Mouse (Mus musculus) stomach, embryonic 14.5 days (tissue): ENCODE measurements around the gene Muc1. TPM values are rescaled to one million over a fixed set of nuclear protein-coding genes. Genes with fewer than 3 reads are reported as not detected.
A peak's percentile ranks its signal among the peaks of the same experiment; 100 is the strongest.

ENCODE experiments used
- ATAC-seq: fragments of 200-750 bp; cut with Nextera tagmentation; 2 replicates; pipeline ENCODE4 v1.8.0; 2017; ENCODE audit warnings: low read depth, moderate TSS enrichment; ENCODE audit not compliant: insufficient number of reproducible peaks, insufficient read depth, low FRiP score
- H3K27ac ChIP-seq: fragments of 300-500 bp; sonication (generic); 2 replicates; pipeline ENCODE4 v1.5.1; 2014; ENCODE audit warnings: mild to moderate bottlenecking, low read length, moderate library complexity, mixed read lengths
- H3K27me3 ChIP-seq: fragments of 300-500 bp; sonication (generic); 2 replicates; pipeline ENCODE4 v1.6.1; 2014; ENCODE audit warnings: low read length, control low read depth, mixed read lengths; ENCODE audit not compliant: control insufficient read depth, insufficient read depth
- H3K36me3 ChIP-seq: fragments of 300-500 bp; sonication (generic); 2 replicates; pipeline ENCODE4 v1.6.1; 2014; ENCODE audit warnings: mild to moderate bottlenecking, control low read depth, low read length, moderate library complexity, mixed read lengths; ENCODE audit not compliant: control insufficient read depth, insufficient read depth
- H3K4me1 ChIP-seq: fragments of 300-500 bp; sonication (generic); 2 replicates; pipeline ENCODE4 v1.6.1; 2014; ENCODE audit warnings: low read length, control low read depth, mixed read lengths; ENCODE audit not compliant: control insufficient read depth, insufficient read depth
- H3K4me2 ChIP-seq: fragments of 300-500 bp; sonication (generic); replicated peaks from 2 replicates; pipeline ENCODE4 v1.6.1; 2014; ENCODE audit warnings: low read depth, low read length, control low read depth
- H3K4me3 ChIP-seq: fragments of 300-500 bp; sonication (generic); 2 replicates; pipeline ENCODE4 v1.5.1; 2014; ENCODE audit warnings: low read depth, low read length, control low read depth
- H3K9ac ChIP-seq: fragments of 300-500 bp; sonication (generic); replicated peaks from 2 replicates; pipeline ENCODE4 v1.6.1; 2014; ENCODE audit warnings: low read depth, mild to moderate bottlenecking, control low read depth, low read length, moderate library complexity, mixed read lengths
- H3K9me3 ChIP-seq: fragments of 300-500 bp; sonication (generic); 2 replicates; pipeline ENCODE4 v1.6.1; 2016; ENCODE audit warnings: low read depth, low read length, control low read depth; ENCODE audit not compliant: control insufficient read depth
- WGBS: fragments of 180-500 bp; shearing (Covaris S2); extraction: QIAGEN DNeasy Blood & Tissue Kit; methylation state at CpG from one replicate; pipeline ENCODE4 v1.1.7; 2014; 5-methylcytosine and 5-hydroxymethylcytosine counted together
- microRNA counts: library from miRNA; unstranded; fragments of <30 nt; microRNA quantifications from one replicate; lab custom pipeline; 2016
- microRNA-seq: library from miRNA; unstranded; fragments of <30 nt; microRNA quantifications from one replicate; pipeline ENCODE4, GENCODE M21; 2016
- polyA plus RNA-seq: library from polyadenylated mRNA; unstranded; fragments of >200 nt; fragmentation: Nextera tagmentation; extraction: Ambion mirVana; gene quantifications from 2 replicates; pipeline ENCODE4 v1.2.1, GENCODE M21; 2014

The Muc1 gene
- polyA plus RNA-seq, 1 experiment from 2014 or later: 58.2 TPM

DNA sequence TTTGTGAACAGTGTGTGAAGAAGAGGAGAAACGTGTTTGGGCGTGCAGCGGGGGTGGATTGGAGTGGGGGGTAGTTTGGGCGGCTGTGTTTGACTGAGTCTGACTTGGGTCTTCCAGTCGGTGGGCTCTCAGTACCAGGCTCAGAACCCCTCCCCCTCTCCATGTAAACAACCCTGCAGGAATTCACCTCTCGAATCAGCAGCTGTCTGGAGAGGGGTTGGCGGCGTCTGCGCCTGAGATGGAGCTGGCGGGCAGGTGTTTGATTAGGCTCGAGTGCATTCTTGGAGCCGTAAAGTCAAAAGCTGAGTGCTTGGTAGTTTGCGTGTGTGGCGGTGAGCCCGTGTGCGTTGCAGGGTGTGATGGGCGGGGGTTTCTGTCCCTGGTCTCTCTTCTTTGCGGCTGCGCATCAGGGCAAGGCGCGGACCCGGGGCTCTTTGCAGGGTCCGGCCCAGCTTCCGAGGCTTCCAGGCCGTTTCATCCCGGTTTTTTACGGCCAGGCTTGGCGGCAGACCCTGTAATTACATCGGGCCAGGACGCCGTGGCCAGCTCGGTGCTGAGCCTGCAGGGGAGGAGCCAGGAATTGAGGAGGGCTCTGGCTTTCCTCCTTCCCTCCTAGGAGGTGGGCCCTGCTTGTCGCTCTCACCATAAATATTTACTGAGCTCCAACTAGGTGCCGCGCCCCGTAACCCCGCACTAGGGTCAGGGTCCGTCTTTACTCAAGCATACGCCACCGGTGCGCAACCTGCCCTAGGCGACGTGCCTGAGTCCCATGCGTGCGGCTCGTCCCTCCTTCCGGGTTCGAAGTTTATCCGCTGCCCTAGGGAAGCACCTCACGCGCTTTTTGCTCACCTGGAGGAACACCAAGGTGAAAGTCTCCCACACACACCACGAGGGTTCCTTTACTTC lies 52.0 kb downstream of the Muc1 start, which contains the start of gene Efna1:
Gene Efna1, minus strand, starts transcription at position 537 of the 906 bp plus-strand sequence.
- Histone ChIP-seq H3K9ac (peak within 1 kb of the TSS; percentile 2; the same call in 1 of the 2 replicates), H3K4me1 (peaks cover 29% of the 10 kb centered on the region), H3K27ac (peak within 1 kb of the TSS; percentile 78), H3K4me2 (peak within 1 kb of the TSS; percentile 96), H3K4me3 (peak within 1 kb of the TSS; percentile 64), H3K36me3 (peaks cover 5% of the 10 kb centered on the region; the same call in 1 of the 2 replicates), H3K27me3 (no peaks in the 10 kb centered on the region), H3K9me3 (no peaks in the 10 kb centered on the region)
- 1% methylated on average over 52 of the region's 52 CpGs for WGBS
- peak; percentile 73 for ATAC-seq

DNA sequence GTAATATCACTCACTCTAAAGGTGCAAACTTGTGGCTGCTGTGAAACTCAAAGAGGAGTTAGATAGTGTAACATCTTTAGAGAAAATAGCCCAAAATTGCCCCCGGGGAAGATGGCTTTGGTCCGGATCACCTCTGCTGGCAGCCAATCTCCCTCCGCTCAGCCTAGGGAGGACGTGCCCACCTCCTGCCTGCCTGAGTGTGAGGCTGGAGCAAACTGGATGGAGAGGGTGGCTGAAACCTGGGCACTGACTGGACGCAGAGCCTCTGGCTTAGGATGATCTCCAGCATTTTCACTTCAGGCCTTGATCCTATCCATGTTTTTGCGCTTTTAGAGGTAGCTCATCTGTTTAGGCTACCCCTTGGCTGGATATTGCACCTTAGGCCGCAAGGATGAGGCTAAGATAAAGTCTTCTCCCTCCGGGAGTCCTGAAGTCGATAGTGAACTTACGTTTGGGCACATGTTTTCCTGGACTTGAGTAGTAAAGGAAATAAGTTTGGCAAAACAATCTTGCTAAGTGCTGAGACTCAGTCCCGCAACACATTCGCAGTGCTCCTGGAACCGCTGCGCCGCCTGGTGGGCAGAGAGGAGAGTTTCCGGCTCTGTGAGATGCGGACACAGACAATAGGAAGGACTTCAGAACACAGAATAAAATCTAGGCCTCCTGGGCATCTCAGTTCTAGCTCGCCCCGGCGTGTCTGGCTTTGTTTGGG lies 52.9 kb downstream of the Muc1 start:
- WGBS: 11% methylated on average over 20 of the region's 20 CpGs
- H3K9me3 ChIP-seq: no peaks in the 10 kb centered on the region
- peak overlapping the region; percentile 96 for H3K4me2 ChIP-seq
- no peaks in the 10 kb centered on the region for H3K36me3 ChIP-seq
- H3K27ac ChIP-seq: peak overlapping the region; percentile 29
- peak overlapping the region; percentile 64; the same call in 1 of the 2 replicates for H3K4me3 ChIP-seq
- no peak for ATAC-seq
- H3K4me1 ChIP-seq: peaks cover 29% of the 10 kb centered on the region
- H3K9ac ChIP-seq: no peak overlapping the region
- H3K27me3 ChIP-seq: no peaks in the 10 kb centered on the region

DNA sequence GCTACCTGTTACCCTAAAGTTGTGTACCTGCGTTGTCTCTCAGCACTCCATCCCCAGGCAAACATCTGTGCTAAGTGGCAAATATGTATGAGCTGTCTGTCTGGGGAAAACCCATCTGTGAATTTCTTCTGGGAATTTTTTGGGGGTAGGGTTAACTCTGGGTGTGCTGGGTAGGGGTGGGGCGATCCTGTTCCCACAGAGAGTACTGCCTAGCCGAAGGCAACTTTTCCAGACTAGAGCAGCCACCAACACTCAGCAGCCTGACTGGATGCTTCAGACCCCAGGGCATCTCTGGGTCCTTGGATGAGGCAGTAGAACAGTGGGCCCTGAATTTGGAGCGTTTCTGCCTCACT lies 53.4 kb downstream of the Muc1 start:
- H3K9ac ChIP-seq: no peak overlapping the region
- no peaks in the 10 kb centered on the region for H3K27me3 ChIP-seq
- H3K9me3 ChIP-seq: no peaks in the 10 kb centered on the region
- H3K36me3 ChIP-seq: no peaks in the 10 kb centered on the region
- no peak for ATAC-seq
- H3K4me2 ChIP-seq: no peak overlapping the region
- no peak overlapping the region for H3K4me3 ChIP-seq
- WGBS: 20% methylated on average over 4 of the region's 4 CpGs
- H3K4me1 ChIP-seq: peaks cover 24% of the 10 kb centered on the region
- no peak overlapping the region for H3K27ac ChIP-seq

MicroRNAs encoded within 50 kb of the gene (microRNA counts, 519-probe panel; counts per million panel counts)
- microRNA mmu-miR-92b (lab: Ali Mortazavi, UCI): not detected

Small RNAs within 50 kb of the gene (microRNA-seq; reads per million reads assigned to microRNA genes)
- gene Mir92b: 309 reads per million, percentile 61 among the genes with 10 or more reads in this experiment

Other genes starting within 250 kb of the Muc1 start
- gene Rusc1, start 135.7 kb upstream of the Muc1 start, polyA plus RNA-seq: 19.2 and 19.5 TPM in 2 replicates
- gene Gm43738, start 128.0 kb upstream of the Muc1 start, polyA plus RNA-seq: not detected in 2 replicates
- gene Fdps, start 127.1 kb upstream of the Muc1 start, polyA plus RNA-seq: 247 and 278 TPM in 2 replicates
- 2.8 and 3.3 TPM in 2 replicates for gene Pklr, start 92.9 kb upstream of the Muc1 start, polyA plus RNA-seq
- 1.4 and 1.9 TPM in 2 replicates for gene Hcn3, start 68.9 kb upstream of the Muc1 start, polyA plus RNA-seq
- gene Clk2, start 64.3 kb upstream of the Muc1 start, polyA plus RNA-seq: 32.7 and 35.1 TPM in 2 replicates
- 92.9 and 95.1 TPM in 2 replicates for gene Scamp3, start 51.6 kb upstream of the Muc1 start, polyA plus RNA-seq
- gene Fam189b, start 45.9 kb upstream of the Muc1 start, polyA plus RNA-seq: 28.3 and 28.7 TPM in 2 replicates
- 37.0 and 37.4 TPM in 2 replicates for gene Gba, start 26.1 kb upstream of the Muc1 start, polyA plus RNA-seq
- gene Thbs3, start 13.9 kb upstream of the Muc1 start, polyA plus RNA-seq: 24.2 and 26.4 TPM in 2 replicates
- 182 and 196 TPM in 2 replicates for gene Mtx1, start 2.0 kb upstream of the Muc1 start, polyA plus RNA-seq
- gene Krtcap2, start 16.9 kb downstream of the Muc1 start, polyA plus RNA-seq: 297 and 314 TPM in 2 replicates
- 4.9 and 5.1 TPM in 2 replicates for gene Trim46, start 17.3 kb downstream of the Muc1 start, polyA plus RNA-seq
- gene Dpm3, start 30.3 kb downstream of the Muc1 start, polyA plus RNA-seq: 144 and 186 TPM in 2 replicates
- gene Slc50a1, start 41.5 kb downstream of the Muc1 start, polyA plus RNA-seq: 86.5 TPM in 2 replicates
- 39.3 and 45.0 TPM in 2 replicates for gene Efna1, start 52.1 kb downstream of the Muc1 start, polyA plus RNA-seq
- gene Efna3, start 93.9 kb downstream of the Muc1 start, polyA plus RNA-seq: 10.9 and 11.6 TPM in 2 replicates
- gene Efna4, start 109.0 kb downstream of the Muc1 start, polyA plus RNA-seq: 24.0 and 25.3 TPM in 2 replicates
- 27.9 and 28.5 TPM in 2 replicates for gene Adam15, start 120.9 kb downstream of the Muc1 start, polyA plus RNA-seq
- gene Dcst2, start 132.9 kb downstream of the Muc1 start, polyA plus RNA-seq: 0.18 and 0.42 TPM in 2 replicates
- gene Dcst1, start 136.2 kb downstream of the Muc1 start, polyA plus RNA-seq: 0.11 and 0.55 TPM in 2 replicates
- 4.5 and 5.7 TPM in 2 replicates for gene Zbtb7b, start 165.7 kb downstream of the Muc1 start, polyA plus RNA-seq
- 0.55 TPM in 1 of 2 replicates, not detected in the other for gene Lenep, start 173.7 kb downstream of the Muc1 start, polyA plus RNA-seq
- gene Flad1, start 182.8 kb downstream of the Muc1 start, polyA plus RNA-seq: 22.3 and 24.5 TPM in 2 replicates
- gene Cks1b, start 189.3 kb downstream of the Muc1 start, polyA plus RNA-seq: 470 and 503 TPM in 2 replicates
- 68.7 and 73.2 TPM in 2 replicates for gene Shc1, start 189.4 kb downstream of the Muc1 start, polyA plus RNA-seq
- gene Pygo2, start 201.2 kb downstream of the Muc1 start, polyA plus RNA-seq: 39.7 and 49.2 TPM in 2 replicates
- 21.7 and 25.3 TPM in 2 replicates for gene Pbxip1, start 207.6 kb downstream of the Muc1 start, polyA plus RNA-seq
- 50.4 and 50.5 TPM in 2 replicates for gene Pmvk, start 225.5 kb downstream of the Muc1 start, polyA plus RNA-seq